Mouse (Mus musculus): ENCODE measurements at regions not wholly inside any gene's neighbourhood (a gene's known extent, or its start where the extent isn't known, plus 50 kb on each side); places are given as distances from the start of the nearest gene placed in this dataset.

- TF ChIP-seq CTCF (IDR thresholded peaks at IDR 0.05; ENCODE audit: borderline replicate concordance, insufficient read depth, low read depth, low read length) (no peak), POLR2A (IDR thresholded peaks at IDR 0.05; ENCODE audit: borderline replicate concordance, insufficient read depth, low read length) (no peak)
Measured at GRCm38 (mm10) chr1:13839619-13840308, 2253.4 kb downstream of the 4930444P10Rik start.

All from cerebellum, adult 2 months (tissue).